Mouse (Mus musculus) midbrain, postnatal 0 days (tissue): ENCODE data around the gene Dhodh. TPM values are rescaled to one million over a fixed set of nuclear protein-coding genes. Genes with fewer than 3 reads are reported as not detected.

Experiments used
- ATAC-seq: fragments of 200-750 bp; cut with Nextera tagmentation; 2 replicates; pipeline ENCODE4 v1.8.0; 2017; ENCODE audit warnings: moderate number of reproducible peaks, mild to moderate bottlenecking, moderate TSS enrichment, moderate library complexity; ENCODE audit not compliant: low FRiP score
- DNase-seq: peaks from one replicate; pipeline ENCODE4 v3.0.0-alpha.2; 2015; ENCODE audit warnings: low spot score
- H3K27ac ChIP-seq: fragments of 300-500 bp; sonication (generic); 2 replicates; pipeline ENCODE4 v1.5.1; 2014; ENCODE audit warnings: low read depth, mild to moderate bottlenecking, low read length, mixed read lengths
- H3K27me3 ChIP-seq: fragments of 300-500 bp; sonication (generic); 2 replicates; pipeline ENCODE4 v1.6.1; 2014; ENCODE audit warnings: low read length, control low read depth, mixed read lengths; ENCODE audit not compliant: insufficient read depth
- H3K36me3 ChIP-seq: fragments of 300-500 bp; sonication (generic); 2 replicates; pipeline ENCODE4 v1.6.1; 2014; ENCODE audit warnings: low read length, control low read depth, mixed read lengths; ENCODE audit not compliant: insufficient read depth
- H3K4me1 ChIP-seq: fragments of 300-500 bp; sonication (generic); 2 replicates; pipeline ENCODE4 v1.6.1; 2014; ENCODE audit warnings: mild to moderate bottlenecking, control low read depth, antibody characterized with exemption, low read length, mixed read lengths; ENCODE audit not compliant: insufficient read depth
- H3K4me2 ChIP-seq: fragments of 300-500 bp; sonication (generic); 2 replicates; pipeline ENCODE4 v1.6.1; 2014; ENCODE audit warnings: low read depth, mild to moderate bottlenecking, low read length, mixed read lengths; ENCODE audit not compliant: poor library complexity, severe bottlenecking
- H3K4me3 ChIP-seq: fragments of 300-500 bp; sonication (generic); 2 replicates; pipeline ENCODE4 v1.5.1; 2014; ENCODE audit warnings: low read depth, mild to moderate bottlenecking, low read length, moderate library complexity
- H3K9ac ChIP-seq: fragments of 300-500 bp; sonication (generic); replicated peaks from 2 replicates; pipeline ENCODE4 v1.6.1; 2014; ENCODE audit warnings: mild to moderate bottlenecking, low read length, moderate library complexity, mixed read lengths; ENCODE audit not compliant: poor library complexity, severe bottlenecking
- H3K9me3 ChIP-seq: fragments of 300-500 bp; sonication (generic); 2 replicates; pipeline ENCODE4 v1.6.1; 2016; ENCODE audit warnings: low read length, control low read depth
- CTCF ChIP-seq: IDR thresholded peaks from 2 replicates; pipeline ENCODE4 v1.5.1; 2016; ENCODE audit warnings: antibody characterized with exemption, mild to moderate bottlenecking
- WGBS: fragments of 180-500 bp; shearing (Covaris S2); extraction: QIAGEN DNeasy Blood & Tissue Kit; methylation state at CpG from one replicate; pipeline ENCODE4 v1.1.7; 2014; 5-methylcytosine and 5-hydroxymethylcytosine counted together
- polyA plus RNA-seq: library from polyadenylated mRNA; unstranded; fragments of >200 nt; fragmentation: Nextera tagmentation; extraction: Ambion mirVana; gene quantifications from 2 replicates; pipeline ENCODE4 v1.2.1, GENCODE M21; 2015
- total RNA-seq: library from RNA; depleted of rRNA; stranded (reverse); fragments of >200 nt; gene quantifications from 2 replicates; pipeline ENCODE4 v1.2.3, GENCODE M21; 2014

The Dhodh gene
- total and polyA plus RNA-seq, 2 experiments from 2014 or later: 15.0 to 23.7 TPM

- no peak for ATAC-seq
- Histone ChIP-seq H3K36me3 (no peaks in the 10 kb centered on the region), H3K4me1 (no peaks in the 10 kb centered on the region), H3K4me3 (no peak overlapping the region), H3K9ac (no peak overlapping the region), H3K9me3 (no peaks in the 10 kb centered on the region), H3K27me3 (no peaks in the 10 kb centered on the region), H3K4me2 (no peak overlapping the region), H3K27ac (no peak overlapping the region)
- WGBS: 78% methylated on average over 3 of the region's 3 CpGs
- no peak for DNase-seq
- no peak for TF ChIP-seq CTCF
These were observed 23.6 kb downstream of the Dhodh start for GRCm38 (mm10) chr8:109584830-109585229.

- ATAC-seq (no peak), DNase-seq (no peak)
- Histone ChIP-seq H3K27ac (no peak overlapping the region), H3K4me3 (no peak overlapping the region), H3K9ac (no peak overlapping the region), H3K4me1 (no peaks in the 10 kb centered on the region), H3K4me2 (no peak overlapping the region), H3K9me3 (no peaks in the 10 kb centered on the region), H3K27me3 (no peaks in the 10 kb centered on the region), H3K36me3 (no peaks in the 10 kb centered on the region)
- no peak for TF ChIP-seq CTCF
- WGBS: 84% methylated on average over 4 of the region's 4 CpGs
These were observed 24.2 kb downstream of the Dhodh start for GRCm38 (mm10) chr8:109584293-109584692.

- DNase-seq (no peak), ATAC-seq (no peak)
- H3K4me1 ChIP-seq: no peaks in the 10 kb centered on the region
- H3K36me3 ChIP-seq: no peaks in the 10 kb centered on the region
- no peak within 1 kb of the TSS for H3K9ac ChIP-seq
- H3K27me3 ChIP-seq: no peaks in the 10 kb centered on the region
- TF ChIP-seq CTCF: no peak
- H3K4me3 ChIP-seq: no peak within 1 kb of the TSS
- H3K27ac ChIP-seq: no peak within 1 kb of the TSS
- 71% methylated on average over 8 of the region's 8 CpGs for WGBS
- H3K4me2 ChIP-seq: no peak within 1 kb of the TSS
- no peaks in the 10 kb centered on the region for H3K9me3 ChIP-seq
These were observed 29.6 kb downstream of the Dhodh start, which contains the start of gene Hp for GRCm38 (mm10) chr8:109578900-109579301. TSS of gene Hp (minus strand) at chr8:109579172.

- no peaks in the 10 kb centered on the region for H3K4me1 ChIP-seq
- no peak for ATAC-seq
- no peak overlapping the region for H3K4me3 ChIP-seq
- no peak for DNase-seq
- 79% methylated on average over 4 of the region's 4 CpGs for WGBS
- no peaks in the 10 kb centered on the region for H3K27me3 ChIP-seq
- 0 out of 2 replicates have a peak, but pooled peaks cover 7% of the 10 kb centered on the region for H3K36me3 ChIP-seq
- no peak overlapping the region for H3K4me2 ChIP-seq
- no peak for TF ChIP-seq CTCF
- H3K27ac ChIP-seq: no peak overlapping the region
- no peak overlapping the region for H3K9ac ChIP-seq
- no peaks in the 10 kb centered on the region for H3K9me3 ChIP-seq
These were observed 32.2 kb downstream of the Dhodh start for GRCm38 (mm10) chr8:109576311-109576710.

GRCm38 (mm10) chr8:109571139-109571538 is 37.3 kb downstream of the Dhodh start:
- H3K4me1 ChIP-seq: peaks cover 6% of the 10 kb centered on the region; the same call in 1 of the 2 replicates
- no peaks in the 10 kb centered on the region for H3K27me3 ChIP-seq
- H3K27ac ChIP-seq: no peak overlapping the region
- 0 out of 2 replicates have a peak, but pooled peaks cover 11% of the 10 kb centered on the region for H3K36me3 ChIP-seq
- no peak for TF ChIP-seq CTCF
- H3K9me3 ChIP-seq: no peaks in the 10 kb centered on the region
- H3K4me3 ChIP-seq: no peak overlapping the region
- ATAC-seq (no peak), DNase-seq (no peak)
- WGBS: 91% methylated on average over 12 of the region's 12 CpGs
- H3K4me2 ChIP-seq: no peak overlapping the region
- H3K9ac ChIP-seq: no peak overlapping the region

GRCm38 (mm10) chr8:109565498-109566333 is 42.8 kb downstream of the Dhodh start, which contains the start of the genes Dhx38 and Txnl4b:
TSS of gene Dhx38 (minus strand) at chr8:109565861.
TSS of gene Txnl4b (plus strand) at chr8:109565892.
- Histone ChIP-seq H3K4me1 (peaks cover 6% of the 10 kb centered on the region; the same call in 1 of the 2 replicates), H3K4me2 (peak within 1 kb of the TSS; percentile 89), H3K9ac (peak within 1 kb of the TSS; percentile 83), H3K9me3 (no peaks in the 10 kb centered on the region), H3K27ac (peak within 1 kb of the TSS; percentile 79), H3K4me3 (peak within 1 kb of the TSS; percentile 93), H3K27me3 (no peaks in the 10 kb centered on the region), H3K36me3 (peaks cover 22% of the 10 kb centered on the region)
- no peak for TF ChIP-seq CTCF
- under 1% methylated on average over 50 of the region's 52 CpGs for WGBS
- ATAC-seq (peak; percentile 99), DNase-seq (peak; percentile 100)
